Mouse (Mus musculus): ENCODE results near the gene Prdm15.

Prdm15 gene

DNA sequence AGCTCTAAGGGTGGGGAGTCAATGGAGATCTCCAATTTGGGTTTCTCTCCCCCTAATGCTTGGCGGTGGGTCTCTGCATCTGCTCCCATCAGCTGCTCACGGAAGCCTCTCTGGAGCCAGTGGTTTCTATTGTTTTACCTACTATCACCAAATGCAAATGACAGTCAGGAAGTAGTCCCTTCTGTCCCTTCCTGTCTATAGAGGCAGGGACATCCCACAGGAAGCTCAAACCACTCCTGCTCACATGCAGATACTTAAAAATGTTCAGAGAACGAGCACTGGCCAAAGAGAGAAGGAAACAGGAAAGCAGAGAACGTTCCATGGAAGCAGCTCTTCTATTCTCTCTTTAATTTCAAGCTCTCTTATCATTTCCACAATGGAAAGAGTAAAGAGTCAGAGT, 32.1 kb downstream of the Prdm15 start:
- no peak for DNase-seq (ENCODE audit: low read depth, low spot score)

DNA sequence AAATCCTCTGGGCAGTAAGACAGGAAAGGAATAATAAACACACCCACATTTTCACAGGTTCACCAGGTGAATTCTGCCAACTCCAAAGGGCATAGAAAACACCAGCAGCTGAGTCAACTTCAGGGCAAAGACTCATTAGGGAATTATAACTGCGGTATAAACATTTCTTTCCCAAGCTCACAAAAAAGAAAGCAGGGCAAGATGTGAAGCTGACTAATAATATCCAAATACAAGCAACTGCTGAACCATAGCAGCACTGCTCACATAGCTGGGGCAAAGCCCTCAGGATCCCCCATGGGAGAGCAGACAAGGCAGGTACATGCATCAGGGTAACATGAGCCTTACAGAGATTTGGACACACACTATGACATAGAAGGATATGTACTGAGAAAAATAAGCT, 34.2 kb downstream of the Prdm15 start:
- no peak for DNase-seq (ENCODE audit: low read depth, low spot score)

DNA sequence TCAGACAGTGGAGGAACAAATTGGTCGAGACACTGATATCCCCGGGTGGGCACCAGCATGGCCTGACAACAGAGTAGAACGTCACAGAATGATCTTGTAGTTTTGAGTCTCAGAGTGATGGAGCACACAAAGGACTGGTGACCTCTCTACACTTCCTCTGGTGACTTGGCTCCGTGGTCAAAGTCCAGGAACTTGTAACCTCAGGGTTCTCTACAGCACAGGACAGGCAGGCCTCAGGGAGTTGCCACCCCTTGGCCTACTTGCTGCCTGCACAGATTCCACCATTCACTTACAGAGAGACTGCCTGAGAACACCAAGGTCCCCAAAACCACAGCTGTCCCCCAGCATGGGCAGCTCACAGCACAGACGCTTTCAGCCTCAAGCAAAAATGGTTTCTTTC, 36.4 kb downstream of the Prdm15 start:
- DNase-seq (ENCODE audit: low read depth, low spot score) = no peak

DNA sequence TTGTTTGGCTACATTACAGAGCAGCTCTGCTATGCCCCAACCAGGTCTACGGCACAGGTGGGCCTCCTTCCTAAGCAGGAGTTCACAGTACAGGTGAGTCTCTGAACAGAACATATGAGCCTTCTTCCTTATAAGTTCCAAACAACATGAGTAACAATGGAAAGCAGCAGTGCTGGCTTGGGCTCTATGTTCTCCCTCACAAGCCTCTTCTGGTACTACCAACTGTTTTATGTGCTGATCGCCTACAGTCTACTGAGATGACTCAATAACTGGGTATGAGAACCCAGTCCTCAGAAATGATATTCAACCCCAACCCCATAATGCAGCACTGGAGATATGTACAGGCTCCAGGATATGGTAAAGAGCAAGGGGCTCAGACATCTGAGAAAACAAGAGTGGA, 37.6 kb downstream of the Prdm15 start:
- DNase-seq (ENCODE audit: low read depth, low spot score) = no peak

DNA sequence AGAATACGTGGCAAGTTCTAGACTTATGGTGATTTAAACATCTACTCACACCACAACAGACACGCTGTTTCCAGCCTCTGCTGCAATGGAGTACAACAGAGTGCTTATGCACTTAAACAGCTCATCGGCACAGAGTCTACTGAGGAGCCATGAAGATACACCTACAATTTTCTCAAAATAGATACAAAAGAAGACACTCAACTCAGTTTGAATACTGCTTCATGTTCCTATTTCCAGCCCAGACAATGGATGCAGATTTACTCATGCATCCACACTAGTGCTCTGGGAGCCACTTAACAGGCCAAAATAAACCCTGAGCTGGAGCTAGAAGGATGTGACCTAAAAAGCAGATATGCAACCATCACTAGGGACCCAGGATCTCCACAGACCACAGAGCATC, 42.8 kb downstream of the Prdm15 start:
- DNase-seq (ENCODE audit: low read depth, low spot score) = no peak

DNA sequence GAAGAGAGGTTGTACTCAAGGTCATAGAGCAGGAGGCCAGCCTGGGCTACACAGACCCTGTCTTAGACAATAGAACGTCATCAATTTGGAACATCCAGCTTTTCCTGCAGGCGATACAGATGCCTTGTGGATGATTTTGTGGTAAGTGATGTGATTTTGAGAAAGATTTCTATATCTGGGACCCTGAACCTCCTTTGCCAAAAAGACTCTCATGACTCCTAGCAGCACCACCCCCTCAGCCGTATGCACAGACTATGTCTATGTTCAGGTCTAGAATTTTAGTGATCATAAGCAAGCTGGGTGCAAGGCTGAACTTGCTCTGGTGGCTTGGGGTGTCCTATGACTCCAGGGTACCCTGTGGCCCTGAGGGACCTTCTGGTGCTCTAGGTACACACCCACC, 46.0 kb downstream of the Prdm15 start:
- no peak for DNase-seq (ENCODE audit: low read depth, low spot score)

DNA sequence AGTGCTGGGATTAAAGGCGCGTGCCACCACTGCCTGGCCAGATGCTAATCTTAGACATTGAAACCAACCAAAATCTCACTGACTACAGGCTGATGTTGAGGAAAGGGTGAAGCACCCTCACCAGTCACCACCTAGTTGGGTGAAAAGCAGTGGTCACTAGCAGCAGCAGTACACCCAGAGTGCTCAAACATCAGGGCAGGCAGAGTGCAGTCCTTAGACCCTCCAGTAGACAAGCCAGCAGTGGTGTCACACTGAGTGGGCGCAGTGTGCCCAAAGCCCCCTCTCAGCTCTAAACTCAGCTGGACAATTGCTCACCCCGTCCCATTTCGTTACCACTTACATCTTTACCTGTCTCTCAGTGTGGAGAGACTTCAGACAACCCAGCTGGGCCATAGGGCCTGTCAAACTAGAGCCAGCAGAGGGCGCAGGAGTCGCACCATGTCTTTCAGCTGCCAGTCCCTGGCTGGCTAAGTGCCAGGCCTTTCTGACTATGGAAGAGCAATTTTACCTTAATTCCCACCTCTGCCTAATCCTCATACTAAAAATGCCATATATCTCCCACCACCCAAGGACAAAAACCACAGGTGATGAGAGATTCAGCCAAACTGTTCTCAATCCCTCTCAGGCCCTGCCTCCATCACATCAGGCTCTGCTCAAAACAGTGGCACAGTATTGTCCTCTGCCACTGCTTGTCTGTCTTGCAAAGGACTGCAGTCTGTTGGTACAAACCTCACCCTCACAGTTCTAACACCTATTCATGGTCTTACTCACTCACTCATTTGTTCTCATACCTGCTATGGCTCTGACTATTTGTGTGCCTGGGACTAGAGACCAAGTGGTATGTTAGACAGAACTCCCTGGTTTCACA, 46.7 kb downstream of the Prdm15 start:
- DNase-seq (ENCODE audit: low read depth, low spot score) = peak; percentile 78

DNA sequence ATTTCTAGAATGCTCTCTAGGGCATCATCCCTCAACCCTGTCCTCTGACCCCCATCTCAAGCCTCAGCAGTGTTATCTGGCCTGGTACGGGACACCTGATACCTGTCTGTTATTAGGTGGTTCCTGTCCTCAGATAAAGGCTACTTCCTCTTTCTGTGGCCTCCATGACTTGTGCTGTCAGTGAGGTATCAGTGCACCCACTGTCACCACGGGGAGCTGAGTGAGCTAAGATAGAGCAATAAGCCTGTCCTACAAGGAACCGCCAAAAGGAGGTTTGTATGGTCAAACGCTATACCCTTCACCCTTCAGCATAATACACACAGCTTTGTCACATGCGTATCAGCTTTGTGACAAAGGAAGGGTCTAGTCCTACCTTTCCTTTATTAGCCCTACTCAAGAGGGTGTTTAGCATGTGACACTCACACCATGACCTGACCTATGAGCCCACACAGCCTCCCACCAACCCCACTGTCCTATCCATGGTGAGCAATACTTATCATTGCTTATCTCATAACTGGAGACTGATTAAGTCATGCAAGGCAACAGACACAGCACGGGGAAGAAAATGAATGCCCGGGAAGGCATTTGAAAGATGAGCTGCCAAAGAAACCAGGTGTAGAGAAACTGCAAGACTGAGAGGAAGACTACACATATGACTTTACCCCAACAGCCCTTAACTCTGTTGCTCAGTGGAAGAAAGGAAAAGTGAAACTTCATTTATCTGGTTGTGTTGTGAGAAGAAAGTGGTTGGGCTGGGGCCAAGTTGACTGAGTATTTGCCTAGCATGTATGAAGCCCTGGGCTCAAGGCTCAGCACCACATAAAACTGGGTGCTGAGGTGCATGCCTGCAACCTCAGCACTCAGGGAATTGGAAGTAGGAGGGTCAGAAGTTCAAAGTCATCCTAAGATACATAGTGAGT, 53.4 kb downstream of the Prdm15 start:
- no peak for DNase-seq (ENCODE audit: low read depth, low spot score)

DNA sequence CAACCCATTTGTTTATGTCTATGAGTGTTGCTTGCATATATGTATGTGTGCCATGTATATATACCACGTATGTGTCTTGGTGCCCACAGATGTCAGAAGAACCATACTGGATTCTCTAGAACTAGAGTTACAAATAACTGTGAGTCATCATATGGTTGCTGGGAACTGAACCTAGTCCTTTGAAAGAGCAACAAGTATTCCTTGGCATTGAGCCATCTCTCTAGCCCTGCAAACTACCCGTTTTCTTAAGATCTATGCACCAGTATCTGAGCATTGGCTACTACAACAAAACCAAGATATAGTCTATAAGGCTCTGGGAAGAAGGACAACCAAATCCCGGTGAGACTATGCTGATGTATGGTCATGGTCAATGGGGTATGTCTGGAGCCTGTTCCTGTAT, 54.4 kb downstream of the Prdm15 start:
- DNase-seq (ENCODE audit: low read depth, low spot score) = no peak

DNA sequence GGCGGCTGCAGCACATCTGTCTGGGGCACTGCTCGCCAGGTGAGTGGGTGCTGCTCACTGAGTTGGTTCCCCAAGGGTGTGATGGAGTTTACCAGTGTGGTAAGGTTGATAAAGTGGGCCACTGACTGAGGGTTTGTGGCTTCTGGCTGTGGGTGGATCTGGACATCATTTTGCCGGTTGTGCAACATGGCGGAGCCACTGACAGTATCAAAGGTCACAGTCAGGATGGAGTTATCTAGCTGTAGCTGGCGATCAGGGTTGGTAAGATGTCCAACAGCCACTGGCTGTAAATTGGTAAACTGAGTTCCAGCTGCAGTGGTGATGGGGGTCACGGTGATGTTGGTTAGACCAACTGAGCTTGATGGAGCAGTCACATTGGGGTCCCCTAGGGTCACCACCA, 57.4 kb downstream of the Prdm15 start:
- no peak for DNase-seq (ENCODE audit: low read depth, low spot score)

DNA sequence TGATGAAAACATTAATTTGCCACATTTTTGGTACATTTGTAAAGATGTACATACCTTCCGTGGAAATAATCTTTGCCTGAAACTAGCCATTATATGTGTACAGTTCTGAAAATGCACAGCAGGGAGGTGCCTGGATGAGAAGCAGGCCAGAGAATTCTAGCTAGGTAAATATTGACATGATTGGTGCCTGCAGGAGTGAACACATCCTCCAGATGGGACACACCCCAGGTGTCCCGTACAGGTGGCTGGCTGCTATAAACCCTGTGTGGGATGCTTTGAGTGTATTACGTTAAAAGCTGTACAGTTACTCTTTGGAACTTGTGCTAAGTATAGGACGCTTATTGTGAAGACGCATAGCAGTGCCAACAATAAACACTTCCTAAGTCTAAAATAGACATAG, 68.6 kb downstream of the Prdm15 start:
- DNase-seq (ENCODE audit: low read depth, low spot score) = no peak

DNA sequence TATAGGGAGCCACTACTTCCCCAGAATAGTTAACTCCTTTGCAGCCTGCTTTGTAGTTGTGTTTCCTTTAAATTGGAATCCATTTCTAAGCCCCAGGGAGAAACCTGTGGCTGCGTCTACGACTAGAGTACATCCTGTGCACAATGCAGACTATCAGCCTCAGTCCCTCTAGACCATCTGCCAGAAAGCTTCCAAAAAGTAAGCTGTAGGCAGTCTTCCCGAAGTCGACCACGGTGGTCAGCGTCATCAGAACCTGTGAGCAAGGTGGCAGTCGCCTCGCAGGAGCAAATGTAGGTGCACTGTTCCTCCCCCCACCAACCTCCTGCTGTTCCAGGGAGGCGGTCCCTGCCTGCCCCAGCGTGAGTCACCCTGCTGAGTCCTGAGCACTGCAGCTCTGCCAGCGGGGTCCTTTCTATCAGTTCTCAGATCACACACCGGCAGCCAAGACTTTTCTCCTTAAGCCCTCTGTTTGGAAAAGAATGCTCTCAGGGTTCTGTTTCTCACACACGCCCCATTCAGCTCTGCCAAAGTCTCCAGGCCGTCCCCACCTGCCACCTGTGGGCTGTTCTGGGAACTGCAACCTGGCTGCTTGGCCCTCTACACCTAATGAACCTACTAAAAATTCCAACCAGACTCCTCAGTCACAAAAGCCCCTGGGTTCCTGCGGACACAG, 73.2 kb downstream of the Prdm15 start:
- DNase-seq (ENCODE audit: low read depth, low spot score) = peak; percentile 68

DNA sequence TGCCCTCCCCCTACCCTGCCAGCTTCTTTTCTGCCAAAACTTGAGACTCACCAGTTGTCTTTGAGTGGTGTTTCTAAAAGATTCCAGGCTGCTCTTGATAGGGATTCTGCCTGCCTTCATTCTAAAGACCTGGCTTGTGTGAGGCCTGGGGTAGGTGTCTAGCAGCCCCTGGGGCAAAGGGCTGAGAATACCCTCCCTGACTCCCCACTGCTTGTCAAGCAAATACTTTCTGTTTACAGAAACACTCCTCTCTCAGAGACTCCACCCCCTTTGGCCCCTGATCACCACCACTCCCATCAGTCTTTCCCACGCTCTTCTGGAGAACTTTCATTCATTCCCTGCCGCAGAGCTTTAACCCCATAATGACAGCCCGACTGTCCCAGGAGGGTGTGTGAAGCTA, 85.1 kb downstream of the Prdm15 start:
- DNase-seq (ENCODE audit: low read depth, low spot score) = no peak

DNA sequence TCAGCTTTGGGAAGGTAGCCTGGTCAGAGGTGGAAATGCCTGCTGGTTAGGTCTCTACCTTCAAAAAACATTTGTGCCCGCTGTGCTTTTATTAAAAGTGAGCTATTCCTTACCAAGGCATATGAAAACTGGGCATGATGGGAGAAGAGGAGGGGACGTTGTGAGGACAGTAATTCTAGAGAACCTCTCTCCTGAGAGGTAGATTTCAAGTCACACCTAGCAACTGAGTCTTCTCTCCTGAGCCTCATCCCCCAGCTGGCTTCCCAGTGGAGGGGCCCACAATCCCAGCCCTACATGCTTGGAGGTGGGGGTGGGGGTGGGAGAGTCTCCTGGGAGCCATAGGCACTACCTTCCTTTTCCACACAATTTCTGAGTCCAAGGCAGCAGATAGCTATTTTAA, 87.0 kb downstream of the Prdm15 start:
- DNase-seq (ENCODE audit: low read depth, low spot score) = no peak

DNA sequence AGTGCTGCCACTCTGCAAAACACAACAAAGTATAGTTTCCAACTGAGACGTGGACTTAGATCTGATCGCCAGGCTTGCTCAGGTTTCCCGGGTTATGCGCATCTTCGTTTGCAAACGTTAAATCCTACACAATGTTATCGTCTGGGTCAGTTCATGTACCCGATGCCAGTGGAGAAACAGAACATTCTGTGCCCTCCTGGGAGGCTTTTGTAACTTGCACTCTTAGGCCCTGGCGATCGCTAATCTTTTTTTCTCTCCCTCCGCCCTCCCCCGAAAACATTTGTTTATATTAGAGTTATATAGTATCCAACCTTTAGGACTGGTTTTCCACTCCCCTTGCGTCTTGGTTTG, 87.7 kb downstream of the Prdm15 start:
- DNase-seq (ENCODE audit: low read depth, low spot score) = no peak

DNA sequence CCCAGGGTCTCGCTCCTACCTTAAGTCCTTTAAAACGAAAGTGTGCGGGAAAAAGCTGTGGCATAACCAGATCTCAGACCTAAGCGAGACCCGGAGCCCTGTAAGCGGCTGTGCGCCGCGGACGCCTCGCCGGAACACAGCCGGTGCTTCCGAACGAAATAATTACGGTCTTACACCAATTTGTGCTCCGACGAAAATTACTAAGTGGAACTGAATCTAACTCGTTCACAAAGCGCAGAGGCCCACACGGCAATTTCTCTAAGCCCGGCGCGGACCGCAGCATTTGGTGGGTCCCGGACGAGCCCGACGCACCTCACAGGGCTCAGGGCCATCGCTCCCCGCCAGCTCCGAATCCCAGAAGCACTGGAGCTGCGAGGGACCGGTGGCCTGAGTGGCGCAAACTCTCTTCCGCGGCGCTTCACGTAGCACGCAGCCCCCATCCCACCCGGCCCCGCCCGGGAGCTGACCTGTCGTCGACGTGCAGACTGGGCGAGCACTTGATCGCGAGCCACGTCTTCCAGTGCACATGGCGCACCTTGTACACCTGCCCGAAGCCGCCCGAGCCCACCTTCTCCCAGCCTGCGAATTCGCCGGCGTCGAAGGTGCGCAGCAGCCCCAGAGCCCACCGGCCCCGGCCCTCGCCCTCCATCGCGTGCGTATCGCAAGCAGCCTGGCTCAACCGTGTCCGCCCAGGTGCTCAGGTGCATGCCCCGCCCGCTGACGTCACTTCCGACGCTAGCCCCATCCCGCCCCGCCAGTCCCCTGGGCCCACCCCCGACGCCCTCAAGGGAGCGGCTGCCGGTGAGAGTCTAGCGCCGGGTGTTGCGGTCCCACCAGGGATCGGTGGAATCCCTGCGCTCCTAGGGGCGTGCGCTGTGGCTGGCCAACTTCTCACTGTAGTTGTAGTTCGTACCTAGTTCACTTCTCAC, 88.3 kb downstream of the Prdm15 start, which contains the start of gene Ripk4:
TSS of gene Ripk4 (minus strand) at position 727 of the 929 bp plus-strand sequence.
- peak; percentile 58 for DNase-seq (ENCODE audit: low read depth, low spot score)

DNA sequence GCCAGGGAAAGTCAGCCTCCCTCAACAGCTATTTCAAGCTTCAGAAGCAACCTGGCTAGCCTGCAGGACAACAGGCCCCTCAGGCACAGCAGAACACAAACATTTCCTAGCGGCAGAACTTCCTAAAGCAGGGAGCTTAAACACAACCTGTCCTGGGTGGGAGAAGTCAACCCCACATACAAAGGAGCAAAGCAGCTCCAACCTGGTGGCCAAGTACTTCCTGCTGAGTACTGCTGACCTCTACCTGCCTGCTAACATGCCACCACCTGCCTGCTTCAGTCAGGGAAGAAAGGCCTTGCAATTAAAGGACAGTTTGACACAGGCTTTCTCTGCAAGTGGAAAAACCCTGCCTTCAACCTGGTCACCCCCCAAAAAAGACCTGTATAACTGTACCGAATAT, 89.9 kb downstream of the Prdm15 start:
- DNase-seq (ENCODE audit: low read depth, low spot score) = no peak

DNA sequence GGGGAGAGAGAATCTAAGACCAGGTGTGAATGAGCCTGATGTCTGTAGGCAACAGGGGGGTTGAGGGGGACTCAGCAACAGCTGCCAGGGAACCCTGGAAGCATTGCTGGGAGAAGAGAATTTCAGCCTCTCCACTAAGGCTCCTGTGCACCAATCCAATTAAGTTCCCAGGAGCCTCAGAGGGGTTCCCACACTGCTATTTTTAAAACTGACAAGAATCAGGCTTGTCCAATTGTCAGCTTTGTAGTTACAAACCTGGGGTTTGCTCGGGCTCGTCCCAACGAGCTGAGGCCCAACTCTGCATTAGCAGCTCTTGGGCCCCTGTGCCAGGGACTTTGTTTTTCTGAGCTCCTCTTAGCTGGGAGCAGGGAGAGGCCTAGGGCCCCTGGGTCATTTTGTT, 92.0 kb downstream of the Prdm15 start:
- DNase-seq (ENCODE audit: low read depth, low spot score) = no peak

DNA sequence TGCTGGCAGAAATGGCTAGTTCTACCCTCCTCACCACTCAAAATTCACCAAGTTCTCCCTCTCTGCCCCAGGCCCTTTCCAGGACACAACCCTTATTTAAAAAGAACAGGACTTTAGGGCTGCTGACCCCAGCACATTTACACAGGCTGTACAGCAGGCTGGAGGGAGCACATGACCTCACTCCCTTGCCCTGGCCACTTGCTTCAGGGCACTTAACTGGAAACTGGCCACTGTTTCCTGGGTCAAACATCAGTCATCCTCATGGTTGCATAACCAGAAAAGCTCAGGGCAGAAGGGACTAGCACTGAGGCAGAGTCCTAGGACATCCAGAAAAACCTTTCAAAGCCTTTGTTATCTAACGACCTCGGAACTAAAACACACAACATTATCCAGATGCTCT, 93.4 kb downstream of the Prdm15 start:
- no peak for DNase-seq (ENCODE audit: low read depth, low spot score)

DNA sequence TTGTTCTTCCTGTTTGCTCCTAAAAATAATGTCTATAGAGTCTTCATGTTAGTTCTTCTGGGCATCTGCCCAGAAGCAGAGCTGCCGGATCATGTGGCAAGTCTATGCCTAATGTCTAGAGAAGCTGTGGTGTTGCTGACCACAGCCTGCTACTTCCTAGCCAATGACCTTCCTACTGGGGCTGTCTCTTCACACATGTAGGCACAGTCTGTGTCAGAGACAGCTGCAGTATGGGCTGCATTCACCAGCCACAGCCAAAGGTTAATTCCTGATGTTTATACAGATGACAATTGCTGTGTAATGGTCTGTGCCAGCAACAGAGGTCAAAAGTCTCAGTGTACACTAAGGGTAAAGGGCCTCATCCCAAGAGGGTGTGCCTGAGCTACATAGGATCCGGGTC, 95.2 kb downstream of the Prdm15 start:
- DNase-seq (ENCODE audit: low read depth, low spot score) = no peak

DNA sequence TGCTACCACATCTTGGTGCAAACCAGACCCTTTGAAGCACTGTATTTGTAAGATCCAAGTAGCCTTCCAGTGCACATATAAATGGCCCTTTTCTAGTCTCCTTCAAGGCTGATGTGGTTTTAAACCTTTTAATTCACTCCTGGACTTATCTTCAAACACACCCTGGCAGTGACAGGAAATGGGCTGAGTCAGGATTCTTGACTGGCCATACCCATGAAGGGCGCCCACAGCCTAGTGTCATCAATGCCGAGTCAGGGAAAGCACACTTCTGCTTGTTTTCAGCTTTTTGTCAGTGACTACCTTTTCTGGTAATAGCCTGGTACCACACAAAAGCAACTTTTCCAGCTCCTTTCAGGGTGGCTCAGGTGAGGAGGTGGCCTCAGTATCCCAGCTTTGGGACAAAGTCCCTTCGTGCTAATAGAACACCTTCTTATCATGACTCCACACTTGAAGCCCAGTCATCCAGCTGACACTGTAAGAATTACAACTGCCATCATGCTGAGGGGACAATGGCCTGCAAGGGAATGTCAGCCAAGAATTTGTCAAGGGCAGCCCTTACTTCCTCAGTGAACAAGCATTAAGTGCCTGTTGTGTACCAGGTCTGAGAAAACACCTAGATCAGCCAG, 99.2 kb downstream of the Prdm15 start:
- no peak for DNase-seq (ENCODE audit: low read depth, low spot score)

Measured in CD4-positive, CD25-positive, alpha-beta regulatory T cell, adult 2 months (primary cell).